Mouse (Mus musculus): ENCODE data around the gene Kcp. TPM values are rescaled to one million over a fixed set of nuclear protein-coding genes. Genes with fewer than 3 reads are reported as not detected.

Gene Kcp
- total RNA-seq, 2 experiments from 2014 or later, result not detected

GRCm38 (mm10) chr6:29525256-29525655, 17.5 kb upstream of the Kcp start:
- ATAC-seq (replicated peaks; ENCODE audit: low FRiP score, low TSS enrichment, poor library complexity, severe bottlenecking), result no peak

- no peak for ATAC-seq (replicated peaks; ENCODE audit: low FRiP score, low TSS enrichment, poor library complexity, severe bottlenecking)
Observed at GRCm38 (mm10) chr6:29524034-29524489, 16.3 kb upstream of the Kcp start.

GRCm38 (mm10) chr6:29523301-29524033, 15.7 kb upstream of the Kcp start:
- no peak for ATAC-seq (replicated peaks; ENCODE audit: low FRiP score, low TSS enrichment, poor library complexity, severe bottlenecking)

- ATAC-seq (replicated peaks; ENCODE audit: low FRiP score, low TSS enrichment, poor library complexity, severe bottlenecking), result no peak
Observed at GRCm38 (mm10) chr6:29522626-29523300, 15.0 kb upstream of the Kcp start.

GRCm38 (mm10) chr6:29517139-29517538, 9.4 kb upstream of the Kcp start:
- peak; percentile 86 for ATAC-seq (replicated peaks; ENCODE audit: low FRiP score, low TSS enrichment, poor library complexity, severe bottlenecking)

GRCm38 (mm10) chr6:29513284-29513683, 5.5 kb upstream of the Kcp start:
- ATAC-seq (replicated peaks; ENCODE audit: low FRiP score, low TSS enrichment, poor library complexity, severe bottlenecking), result peak; percentile 48; the same call in 1 of the 2 replicates

- no peak for ATAC-seq (replicated peaks; ENCODE audit: low FRiP score, low TSS enrichment, poor library complexity, severe bottlenecking)
Observed at GRCm38 (mm10) chr6:29509086-29509485, 1.3 kb upstream of the Kcp start.

GRCm38 (mm10) chr6:29506834-29507233, 918 bp downstream of the Kcp start:
- no peak for ATAC-seq (replicated peaks; ENCODE audit: low FRiP score, low TSS enrichment, poor library complexity, severe bottlenecking)

- no peak for ATAC-seq (replicated peaks; ENCODE audit: low FRiP score, low TSS enrichment, poor library complexity, severe bottlenecking)
Observed at GRCm38 (mm10) chr6:29505493-29505892, 2.3 kb downstream of the Kcp start.

- ATAC-seq (replicated peaks; ENCODE audit: low FRiP score, low TSS enrichment, poor library complexity, severe bottlenecking), result no peak
Observed at GRCm38 (mm10) chr6:29501599-29501998, 6.2 kb downstream of the Kcp start.

- no peak for ATAC-seq (replicated peaks; ENCODE audit: low FRiP score, low TSS enrichment, poor library complexity, severe bottlenecking)
Observed at GRCm38 (mm10) chr6:29500810-29501209, 6.9 kb downstream of the Kcp start.

GRCm38 (mm10) chr6:29500177-29500576, 7.6 kb downstream of the Kcp start:
- ATAC-seq (replicated peaks; ENCODE audit: low FRiP score, low TSS enrichment, poor library complexity, severe bottlenecking), result no peak

- ATAC-seq (replicated peaks; ENCODE audit: low FRiP score, low TSS enrichment, poor library complexity, severe bottlenecking), result no peak
Observed at GRCm38 (mm10) chr6:29497791-29498190, 10.0 kb downstream of the Kcp start.

- no peak for ATAC-seq (replicated peaks; ENCODE audit: low FRiP score, low TSS enrichment, poor library complexity, severe bottlenecking)
Observed at GRCm38 (mm10) chr6:29496270-29496669, 11.5 kb downstream of the Kcp start.

- no peak for ATAC-seq (replicated peaks; ENCODE audit: low FRiP score, low TSS enrichment, poor library complexity, severe bottlenecking)
Observed at GRCm38 (mm10) chr6:29494101-29494500, 13.7 kb downstream of the Kcp start.

- ATAC-seq (replicated peaks; ENCODE audit: low FRiP score, low TSS enrichment, poor library complexity, severe bottlenecking), result no peak
Observed at GRCm38 (mm10) chr6:29485951-29486350, 21.8 kb downstream of the Kcp start.

GRCm38 (mm10) chr6:29484716-29485559, 22.8 kb downstream of the Kcp start:
- peak; percentile 75 for ATAC-seq (replicated peaks; ENCODE audit: low FRiP score, low TSS enrichment, poor library complexity, severe bottlenecking)

GRCm38 (mm10) chr6:29482691-29483090, 25.1 kb downstream of the Kcp start:
- ATAC-seq (replicated peaks; ENCODE audit: low FRiP score, low TSS enrichment, poor library complexity, severe bottlenecking), result no peak

GRCm38 (mm10) chr6:29474736-29475135, 33.0 kb downstream of the Kcp start:
- ATAC-seq (replicated peaks; ENCODE audit: low FRiP score, low TSS enrichment, poor library complexity, severe bottlenecking), result no peak

All from megakaryocyte-erythroid progenitor cell, adult 5-6 weeks (primary cell).